Mouse (Mus musculus): ENCODE measurements around the gene Ctrb1.

The Ctrb1 gene

DNA sequence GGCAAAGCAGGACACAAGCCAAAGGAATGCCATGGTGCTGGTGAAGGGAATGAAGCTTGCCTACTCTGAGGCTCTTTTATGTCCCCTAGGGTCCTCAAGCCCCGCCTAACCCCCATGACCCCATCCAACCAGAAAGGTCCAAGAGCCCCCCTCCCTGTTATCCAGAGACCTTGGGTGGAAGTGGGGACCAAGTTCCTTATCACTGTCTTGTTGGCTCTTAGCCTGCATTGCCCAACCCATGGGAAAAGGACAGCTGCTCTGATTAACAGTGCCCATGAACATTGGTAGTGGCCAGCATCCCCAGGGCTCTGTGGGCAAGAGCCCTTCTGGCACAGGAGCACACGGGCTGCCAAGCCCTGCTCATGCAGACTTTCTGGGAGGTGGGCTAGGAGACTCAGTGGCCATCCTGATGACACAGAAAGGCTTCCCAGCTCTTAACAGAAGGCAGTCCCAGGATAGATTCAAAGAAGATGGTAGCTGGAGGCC is at the start of gene Ctrb1:
Gene Ctrb1, minus strand, starts transcription at position 51 of the 486 bp plus-strand sequence.
- no peak for DNase-seq

DNA sequence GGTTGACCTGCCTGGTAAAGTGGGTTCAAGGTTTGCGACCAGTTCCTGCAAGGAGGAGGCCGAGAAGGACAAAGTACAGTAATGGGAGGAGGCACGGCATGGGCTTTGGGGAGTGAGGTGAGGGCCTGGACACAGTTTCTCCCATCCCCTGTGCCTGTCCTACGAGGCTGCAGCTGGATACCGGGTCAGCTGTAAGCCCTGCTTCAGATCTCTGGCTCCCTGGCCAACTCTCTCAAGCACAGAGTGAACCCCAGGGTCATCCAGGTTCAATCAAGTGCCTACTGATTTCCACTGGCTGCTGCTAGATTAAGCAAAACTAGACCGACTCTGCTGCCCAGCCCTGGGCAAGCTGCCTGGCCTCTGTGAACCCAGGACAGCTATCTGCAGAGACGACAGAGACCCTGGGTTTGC is 49.5 kb upstream of the Ctrb1 start:
- DNase-seq: no peak

DNA sequence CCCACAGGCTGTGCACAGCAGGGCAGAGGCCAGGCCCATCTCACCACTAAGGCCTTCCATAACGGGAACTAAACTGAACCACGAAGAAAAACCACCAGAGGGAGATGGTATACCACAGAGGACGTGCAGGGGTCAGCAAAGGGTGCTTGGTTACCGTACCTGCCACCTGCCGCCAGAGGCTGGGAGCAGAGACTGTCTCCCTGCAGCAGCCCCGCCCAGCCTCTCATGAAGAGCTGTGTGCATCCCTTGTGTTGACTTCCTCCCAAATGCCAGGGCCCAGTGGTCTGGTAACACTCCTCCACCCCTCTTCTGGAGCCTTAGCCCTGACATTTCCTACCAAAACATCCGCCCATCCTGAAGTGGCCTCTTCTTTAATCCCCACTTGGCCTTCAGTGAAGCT is 48.8 kb upstream of the Ctrb1 start:
- DNase-seq: no peak

DNA sequence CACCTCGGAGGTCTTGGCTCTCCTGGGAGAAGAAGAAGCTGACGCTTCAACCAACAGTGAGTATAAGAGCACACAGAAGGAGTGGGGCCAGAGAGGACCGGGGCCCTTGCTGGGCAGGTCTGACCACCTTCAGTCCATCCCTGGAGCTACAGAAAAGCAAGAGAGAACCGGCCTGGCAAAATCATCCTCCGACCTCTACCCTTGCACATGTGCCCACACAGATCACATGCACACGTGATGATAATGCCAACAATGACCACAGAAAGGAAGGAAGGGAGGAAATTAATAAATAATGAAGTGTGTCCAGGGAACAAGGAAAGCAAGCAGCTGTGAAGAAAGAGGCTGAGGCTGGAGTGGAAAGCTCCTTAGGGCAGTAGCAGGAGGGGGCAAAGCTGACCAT is 48.1 kb upstream of the Ctrb1 start:
- no peak for DNase-seq

DNA sequence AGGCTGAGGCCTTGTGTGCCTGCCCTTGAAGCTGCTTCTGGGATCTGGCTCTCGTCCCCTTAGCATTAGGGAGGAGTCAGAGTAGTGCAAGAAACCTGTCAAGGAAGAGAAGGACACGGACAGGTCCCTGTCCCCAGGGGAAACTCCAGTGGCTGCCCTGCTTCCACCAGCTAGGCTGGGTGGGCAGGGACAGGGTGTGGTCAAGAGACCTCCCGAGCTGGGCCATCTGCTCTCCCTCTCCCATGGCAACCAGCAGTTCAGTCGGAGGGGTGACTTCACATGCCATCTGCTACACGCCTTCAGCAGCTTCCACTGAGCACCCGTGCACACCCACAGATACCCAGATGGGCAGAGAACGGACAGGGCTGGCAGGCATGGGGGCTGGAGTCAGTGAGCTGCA is 45.5 kb upstream of the Ctrb1 start:
- no peak for DNase-seq

DNA sequence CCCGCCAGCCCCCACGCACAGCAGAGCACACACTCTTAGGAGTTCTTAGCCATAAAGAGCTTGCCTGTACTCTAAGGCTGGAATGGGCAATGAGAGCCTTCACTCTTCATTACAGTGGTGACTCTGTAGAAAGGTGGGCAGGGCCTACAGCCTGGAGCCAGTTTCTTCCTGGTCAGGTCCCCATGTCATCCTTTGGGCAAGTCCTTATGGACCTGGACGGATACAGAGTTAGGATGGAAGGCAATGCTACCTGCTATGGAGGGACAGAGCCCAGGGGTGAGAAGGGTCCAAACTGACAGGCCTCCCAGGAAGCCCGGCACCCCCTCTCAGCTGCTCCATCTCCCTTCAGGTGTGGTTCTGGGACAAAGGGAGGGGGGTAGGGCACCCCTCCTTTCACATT is 45.0 kb upstream of the Ctrb1 start:
- DNase-seq: no peak

DNA sequence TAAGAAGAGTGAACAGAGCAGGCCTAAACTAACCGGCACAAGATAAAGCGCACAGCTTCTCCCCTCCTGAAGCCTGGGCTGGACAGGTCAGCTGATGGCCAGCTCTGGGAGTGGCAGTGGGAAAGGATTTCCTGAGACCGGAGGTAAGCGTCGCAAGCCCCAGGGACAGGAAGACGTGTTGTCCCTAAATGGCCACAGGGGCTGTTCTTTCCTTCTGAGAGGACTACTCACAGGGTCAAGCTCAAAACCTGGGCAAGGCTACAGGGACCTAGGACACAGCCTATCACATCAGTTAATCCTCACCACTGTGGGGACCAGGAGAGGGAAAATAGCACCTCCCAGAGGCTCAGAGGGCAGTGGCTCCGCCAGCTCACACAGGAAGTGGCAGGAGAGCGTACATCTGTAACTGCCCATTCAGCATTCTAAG is 44.5 kb upstream of the Ctrb1 start:
- DNase-seq: no peak

DNA sequence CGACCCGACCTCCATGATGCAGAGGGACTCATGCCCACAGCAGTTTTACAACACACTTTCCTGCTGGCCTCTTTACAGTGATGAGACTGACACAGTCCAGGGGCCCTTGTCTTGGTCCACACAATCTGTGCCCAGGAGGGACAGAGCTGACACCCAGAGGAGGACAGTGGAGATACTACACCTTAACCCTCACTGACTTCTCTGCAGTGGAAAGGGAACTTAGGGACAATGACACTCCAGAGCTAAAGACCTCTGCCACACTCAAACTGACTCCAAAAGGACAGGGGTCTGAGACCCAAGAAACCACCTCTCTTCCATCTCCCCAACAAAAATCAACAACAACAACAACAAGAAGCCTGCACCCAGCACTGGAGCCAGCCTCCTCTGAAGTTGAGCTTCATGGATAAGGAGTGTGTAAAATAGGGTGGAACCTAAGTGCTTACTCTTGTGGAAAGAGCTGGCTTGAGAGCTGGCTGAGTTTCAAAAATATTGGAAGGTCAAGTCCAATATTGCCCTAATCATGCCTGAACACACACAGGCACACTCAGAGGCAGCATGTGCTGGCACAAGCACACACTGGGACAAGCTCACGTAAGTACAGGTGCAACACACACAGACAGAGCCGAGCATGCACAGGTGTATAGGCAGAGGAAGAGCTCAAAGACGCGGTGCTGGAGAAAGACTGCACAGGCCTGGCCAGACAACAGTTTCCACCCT is 43.6 kb upstream of the Ctrb1 start:
- no peak for DNase-seq

DNA sequence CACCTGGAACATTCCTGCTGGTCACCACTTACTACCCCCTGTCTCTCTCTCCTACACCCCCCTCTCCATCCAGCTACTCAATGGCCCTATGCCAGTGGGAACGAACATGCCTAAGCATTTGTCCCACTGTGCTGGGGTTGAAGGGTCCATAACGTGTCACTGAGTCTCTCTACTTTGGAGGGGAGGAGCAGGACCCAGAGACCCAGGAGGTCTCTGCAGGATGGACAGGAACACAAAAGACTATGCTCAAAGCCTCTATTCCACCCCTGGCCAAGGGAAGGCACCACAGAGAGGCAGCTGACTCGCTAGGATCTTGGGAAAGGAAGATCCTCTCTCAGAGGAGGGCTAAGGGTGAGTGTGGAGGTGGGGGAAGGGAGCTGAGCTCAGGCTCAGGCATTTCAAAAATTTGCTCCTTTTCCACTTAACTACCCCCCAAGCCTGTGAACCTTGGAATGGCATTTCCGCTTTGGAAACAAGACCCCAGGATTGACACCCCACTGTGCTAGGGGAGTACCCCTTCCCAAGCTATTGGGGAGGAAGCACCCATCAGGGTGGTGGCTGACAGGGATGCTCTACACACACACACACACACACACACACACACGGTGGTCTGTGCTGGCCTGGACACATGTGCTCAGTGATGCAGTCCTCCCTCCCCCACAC is 42.9 kb upstream of the Ctrb1 start:
- no peak for DNase-seq

DNA sequence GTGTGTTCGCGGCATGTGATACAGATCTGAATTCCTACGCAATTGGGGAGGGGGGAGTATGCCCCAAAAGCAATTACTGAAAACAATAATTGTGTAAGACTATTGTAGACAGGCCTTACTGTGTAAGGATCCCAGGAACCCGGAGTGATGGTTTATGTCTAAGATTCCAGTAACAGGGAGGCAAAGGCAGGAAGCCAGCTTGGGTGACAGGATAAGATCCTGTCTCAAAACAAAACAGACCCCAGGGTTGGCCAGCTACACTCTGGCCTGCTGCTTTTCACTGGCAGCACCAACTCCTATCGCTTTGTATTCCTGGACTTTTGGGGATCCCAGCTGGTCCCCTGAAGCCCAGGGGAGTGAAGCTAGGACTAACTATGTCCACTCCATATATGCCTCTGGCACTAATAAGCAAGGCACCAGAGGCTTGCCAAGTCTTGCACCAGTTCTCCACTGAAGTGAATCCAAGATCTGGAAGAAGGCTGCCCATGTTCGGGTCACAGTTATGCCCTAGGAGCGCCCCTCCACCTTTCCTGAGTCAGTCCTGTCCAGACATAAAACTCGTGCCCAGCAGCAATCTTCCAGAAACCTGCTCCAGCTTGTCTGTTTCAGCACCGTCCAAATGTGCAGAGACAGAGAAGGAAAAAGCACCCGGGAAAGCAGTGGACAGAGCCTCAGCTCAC is 41.7 kb upstream of the Ctrb1 start:
- no peak for DNase-seq

DNA sequence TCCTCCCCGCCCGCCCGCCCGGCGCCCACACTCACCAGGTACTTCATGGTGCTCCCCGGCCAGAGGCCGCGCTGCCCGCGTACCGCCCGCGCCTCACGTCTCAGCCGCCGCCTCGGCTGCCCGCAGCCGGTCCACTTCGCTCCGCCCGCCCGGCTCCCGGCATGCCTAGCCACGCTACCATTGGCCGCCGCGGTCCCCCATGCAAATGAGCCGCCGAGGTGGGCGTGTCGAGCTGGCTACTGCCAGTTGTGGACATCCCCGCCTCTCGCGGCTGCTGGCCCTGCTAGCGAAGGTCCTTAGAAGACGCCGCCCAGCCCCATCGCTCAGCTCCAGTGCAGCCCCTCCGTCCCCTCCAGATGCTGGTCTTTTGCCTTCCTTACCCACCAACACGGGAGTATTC is 41.2 kb upstream of the Ctrb1 start:
- DNase-seq: peak; percentile 79

DNA sequence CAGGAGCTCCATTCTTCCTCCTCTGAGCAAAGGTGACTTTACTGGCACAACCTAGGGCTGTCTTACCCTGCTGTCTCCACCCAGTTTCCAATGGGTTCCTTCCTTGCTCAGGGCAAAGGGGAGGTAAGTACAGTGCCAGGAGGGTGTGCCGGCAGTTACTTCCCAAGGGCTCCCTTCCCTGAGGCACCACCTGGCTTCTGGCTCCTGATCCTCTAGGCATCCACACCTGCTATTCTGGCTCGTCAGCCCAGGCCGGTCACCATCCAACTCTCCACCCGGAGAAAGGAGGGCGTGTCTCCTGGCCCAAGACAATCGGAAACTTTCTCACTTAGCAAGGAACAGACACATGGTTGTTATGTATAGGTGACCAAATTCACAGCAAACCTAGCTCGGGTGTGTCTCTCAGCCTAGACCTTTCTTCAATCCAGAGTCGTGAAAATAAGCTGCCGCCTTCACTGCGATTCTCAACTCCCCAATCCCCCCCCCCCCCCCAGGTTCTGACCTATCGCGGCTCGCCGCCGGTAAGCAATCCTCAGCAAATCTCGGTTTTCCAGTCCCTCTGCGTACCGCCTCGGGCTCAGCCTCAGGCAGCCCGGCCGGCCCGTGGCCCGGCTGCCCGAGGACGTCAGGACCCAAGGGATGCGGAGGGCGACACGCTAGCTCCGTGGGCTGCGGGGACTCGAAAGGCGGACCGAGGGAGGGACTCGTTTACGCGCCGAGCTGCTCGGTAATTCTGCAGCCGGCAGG is 40.6 kb upstream of the Ctrb1 start:
- DNase-seq: no peak

DNA sequence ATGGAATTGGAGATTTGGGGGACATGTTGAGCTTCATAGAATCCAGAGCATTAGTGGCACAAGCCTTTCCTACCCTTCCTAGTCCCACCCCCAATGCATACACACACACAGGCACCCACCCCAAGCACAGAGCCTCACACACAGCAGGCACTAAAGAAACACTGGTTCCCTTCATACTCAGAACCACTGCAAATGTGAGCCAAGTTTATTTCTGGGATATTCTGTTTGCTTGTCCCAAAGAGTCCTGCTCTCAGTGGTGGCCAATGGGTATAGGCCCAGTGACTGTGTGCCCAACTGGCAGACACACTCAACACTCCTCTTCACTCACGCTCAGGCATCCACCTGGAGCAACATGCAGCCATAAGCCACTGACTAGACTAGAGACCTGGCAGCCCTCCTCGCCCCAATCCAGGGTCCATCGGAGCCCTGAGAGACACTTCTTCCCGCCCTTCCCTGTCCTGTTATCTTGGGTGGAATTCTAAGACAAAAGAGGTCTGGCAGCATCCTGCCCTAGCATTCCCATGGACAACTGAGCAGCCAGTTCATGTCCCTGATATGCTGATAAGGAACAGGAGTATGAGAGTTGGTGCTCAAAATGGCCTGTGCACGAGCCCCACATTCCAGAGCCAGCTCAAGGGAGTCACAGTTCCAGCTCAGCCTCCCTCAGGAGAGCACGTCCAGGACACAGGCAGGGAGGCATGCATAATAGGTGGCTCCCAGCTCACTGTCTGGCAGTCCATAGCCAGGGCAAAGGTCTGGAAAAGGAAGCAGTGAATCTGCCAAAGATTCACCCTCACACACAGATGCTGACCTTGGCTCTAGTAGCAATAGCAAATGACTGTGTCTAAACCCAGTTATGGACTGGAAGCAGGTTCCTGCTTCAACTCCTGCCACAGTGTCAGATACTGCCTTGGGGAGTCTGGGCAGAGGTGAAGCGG is 38.7 kb upstream of the Ctrb1 start:
- DNase-seq: no peak

DNA sequence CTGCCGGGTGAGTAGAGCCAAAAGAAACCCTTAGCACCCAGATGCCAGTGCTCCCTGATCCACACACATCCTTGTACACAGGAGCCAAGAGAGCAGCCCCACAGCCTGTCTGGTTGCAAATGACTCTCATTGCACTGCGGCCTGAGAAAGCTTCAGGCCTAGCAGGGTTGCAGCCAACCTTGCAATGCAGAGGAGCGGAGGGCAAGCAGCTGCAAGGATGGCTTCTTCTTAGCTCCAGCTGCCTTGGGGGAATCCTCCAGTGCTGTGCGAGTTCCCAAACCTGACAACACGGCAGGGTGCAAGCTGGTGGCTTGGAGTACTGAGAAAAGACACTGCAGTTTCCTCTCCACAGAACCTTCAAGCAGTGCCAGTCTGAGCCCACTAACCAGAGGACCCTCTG is 37.7 kb upstream of the Ctrb1 start:
- no peak for DNase-seq

DNA sequence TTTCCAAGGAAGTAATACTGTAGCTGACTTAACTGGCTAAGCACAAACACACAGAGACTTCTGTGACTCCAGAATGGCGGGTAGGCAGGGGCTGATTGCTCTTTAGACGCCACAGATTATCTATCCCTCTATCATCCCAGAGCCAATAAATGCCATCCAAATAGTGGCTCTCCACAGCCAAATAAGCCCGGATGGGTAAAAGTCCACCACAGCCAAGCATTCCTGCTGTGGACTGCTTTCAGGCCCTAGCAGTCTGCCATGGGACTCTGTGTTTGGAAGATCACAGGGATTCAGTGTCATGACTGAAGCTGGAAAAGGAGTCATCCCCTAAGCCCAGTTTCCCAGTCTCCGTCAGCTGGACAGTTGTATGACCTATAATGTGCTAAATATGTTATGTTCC is 36.7 kb upstream of the Ctrb1 start:
- DNase-seq: no peak

DNA sequence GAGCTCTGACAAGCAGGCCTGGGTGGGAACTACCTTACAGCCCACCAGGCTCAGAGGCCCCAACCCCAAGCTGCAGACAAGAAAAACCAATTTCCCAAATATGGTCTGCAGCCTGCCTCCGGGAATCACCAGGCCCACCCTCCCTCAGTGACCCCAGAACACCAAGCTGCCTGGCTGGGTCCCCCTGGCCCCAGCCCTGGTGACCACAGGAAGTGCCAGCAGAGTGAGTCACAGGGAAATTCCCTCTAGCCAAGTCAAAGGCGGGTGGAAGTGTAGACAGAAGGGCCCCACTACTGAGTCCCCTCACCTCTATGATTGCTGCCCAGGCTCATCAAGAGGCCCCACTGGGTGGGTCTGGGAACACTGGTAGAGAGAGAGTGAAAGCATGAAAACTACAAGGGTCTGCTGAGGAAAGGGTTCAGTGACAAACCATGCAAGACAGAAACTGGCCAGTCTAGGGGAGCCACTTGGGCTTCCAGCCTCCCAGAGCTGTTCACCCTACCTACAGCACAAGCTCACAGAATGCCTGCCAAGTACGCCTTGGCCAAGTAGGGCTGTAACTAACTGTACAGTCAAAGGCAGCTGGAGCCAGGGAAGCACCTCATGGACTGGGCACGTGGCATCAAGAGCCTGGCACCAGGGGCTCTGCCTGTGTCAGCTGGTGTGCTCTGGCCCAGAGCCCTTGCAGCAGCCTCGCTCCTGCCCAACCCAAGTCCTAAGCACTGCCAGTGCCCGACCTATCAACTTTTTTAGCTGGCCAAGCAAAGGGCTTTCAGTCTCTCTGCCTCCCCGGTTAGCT is 35.5 kb upstream of the Ctrb1 start:
- no peak for DNase-seq

DNA sequence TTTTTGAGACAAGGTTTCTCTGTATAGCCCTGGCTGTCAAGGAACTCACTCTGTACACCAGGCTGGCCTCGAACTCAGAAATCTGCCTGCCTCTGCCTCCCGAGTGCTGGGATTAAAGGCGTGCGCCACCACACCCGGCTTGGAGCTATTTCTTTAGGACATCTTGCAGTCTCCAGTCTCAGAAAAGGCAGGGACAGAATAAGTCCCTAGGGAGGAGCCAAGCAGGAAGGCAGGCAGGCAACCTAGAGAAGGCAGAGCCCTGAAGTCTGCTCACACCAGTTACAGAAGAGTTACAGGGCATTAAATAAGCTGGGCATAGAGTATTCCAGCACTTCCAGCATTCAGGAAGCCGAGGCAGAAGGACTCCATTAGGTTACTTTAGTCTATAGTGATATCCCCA is 34.5 kb upstream of the Ctrb1 start:
- no peak for DNase-seq

DNA sequence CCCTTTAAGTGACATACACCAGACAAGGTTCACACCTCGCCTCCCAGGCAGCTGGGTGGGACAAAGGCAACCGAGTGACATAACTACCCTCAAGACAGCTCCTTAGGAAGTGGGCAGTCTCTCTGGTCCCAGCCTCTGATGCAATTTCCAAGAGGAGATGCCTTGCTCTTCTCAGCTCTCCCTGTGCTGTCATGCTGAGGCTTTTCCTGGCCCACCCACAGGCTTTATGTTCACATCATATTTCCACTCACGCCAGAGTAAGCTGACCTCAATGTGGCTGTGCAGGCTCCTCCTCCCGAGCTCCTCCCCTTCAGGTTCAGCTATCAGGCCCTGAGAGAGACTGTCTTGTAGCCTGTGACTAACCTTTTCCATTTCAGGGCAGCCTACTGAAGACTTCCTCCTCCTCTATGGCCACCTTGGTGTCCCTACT is 29.3 kb upstream of the Ctrb1 start:
- DNase-seq: no peak

DNA sequence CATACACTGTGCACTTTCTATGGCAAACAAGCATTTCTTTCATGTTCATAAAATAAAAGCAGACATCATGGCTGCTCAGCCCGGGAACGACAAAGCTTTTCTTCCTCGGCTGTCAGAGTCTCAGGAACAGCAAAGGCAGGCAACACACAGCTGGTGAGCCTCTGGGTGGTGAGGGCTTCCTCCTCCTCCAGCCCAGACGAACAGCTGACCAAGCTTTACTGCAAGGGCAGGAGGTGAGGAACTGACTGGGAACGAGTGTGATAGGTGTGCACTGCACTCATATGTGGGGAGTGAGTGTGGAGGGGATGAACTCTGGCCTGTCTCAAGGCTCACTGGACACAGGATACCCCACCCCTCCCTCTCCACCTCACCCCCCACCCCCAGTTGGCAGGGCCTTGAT is 28.1 kb upstream of the Ctrb1 start:
- no peak for DNase-seq

DNA sequence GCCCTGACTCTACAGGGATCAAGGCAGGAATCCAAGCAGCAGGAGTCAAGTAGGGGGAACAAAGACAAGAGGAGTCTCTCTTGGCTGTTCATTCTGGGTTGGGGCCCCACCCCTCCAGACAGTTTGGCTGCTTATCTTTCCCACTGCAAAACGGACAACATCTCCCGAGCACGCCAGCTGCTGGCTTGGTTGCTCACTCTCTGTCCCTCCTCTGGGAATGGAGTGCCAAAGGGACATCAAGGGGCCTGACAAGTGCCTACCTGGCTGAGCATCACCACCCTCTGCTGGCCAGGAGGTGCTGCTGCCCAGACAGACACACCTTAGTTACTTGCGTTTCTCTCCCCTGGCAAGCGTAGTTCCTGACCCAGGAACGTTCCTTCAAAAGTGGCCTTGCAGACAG is 27.1 kb upstream of the Ctrb1 start:
- no peak for DNase-seq

DNA sequence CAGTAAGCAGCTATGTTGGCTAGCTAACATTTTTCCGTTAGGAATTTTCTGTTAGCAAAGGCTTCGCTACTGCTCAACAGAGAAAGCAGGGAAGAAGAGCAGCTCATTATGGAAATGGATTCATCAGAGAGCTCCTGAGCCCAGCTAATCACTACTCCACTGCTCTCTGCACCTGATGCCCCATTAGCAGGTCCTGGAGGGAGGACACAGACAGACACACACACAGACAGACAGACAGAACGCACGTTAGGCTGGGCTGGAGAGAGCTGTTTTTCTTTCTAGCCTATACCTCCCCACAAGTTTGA is 26.6 kb upstream of the Ctrb1 start:
- no peak for DNase-seq

Data from thymus, postnatal 14 days (tissue).